Mouse (Mus musculus) megakaryocyte-erythroid progenitor cell, adult 5-6 weeks (primary cell): ENCODE data around the gene Gm17268. TPM values are rescaled to one million over a fixed set of nuclear protein-coding genes. Genes with fewer than 3 reads are reported as not detected.
A peak's percentile ranks its signal among the peaks of the same experiment; 100 is the strongest.

ENCODE experiments used
- ATAC-seq: replicated peaks from 2 replicates; pipeline ENCODE4 v1.8.0; 2016; ENCODE audit warnings: mild to moderate bottlenecking, inconsistent platforms; ENCODE audit not compliant: severe bottlenecking, poor library complexity, low FRiP score, low TSS enrichment
- total RNA-seq, 2 experiments: library from RNA; stranded (forward) in 1 of 2; stranded (reverse) in 1 of 2; fragments of 200-1000, 215-1000 nt in 1 of 2; fragments of >200 nt in 1 of 2; fragmentation: Nextera tagmentation in 1 of 2; gene quantifications; 2 replicates each; pipeline ENCODE4 v1.2.3; 2014 to 2017

Gene Gm17268
- total RNA-seq, 2 experiments from 2014 or later = not detected

DNA sequence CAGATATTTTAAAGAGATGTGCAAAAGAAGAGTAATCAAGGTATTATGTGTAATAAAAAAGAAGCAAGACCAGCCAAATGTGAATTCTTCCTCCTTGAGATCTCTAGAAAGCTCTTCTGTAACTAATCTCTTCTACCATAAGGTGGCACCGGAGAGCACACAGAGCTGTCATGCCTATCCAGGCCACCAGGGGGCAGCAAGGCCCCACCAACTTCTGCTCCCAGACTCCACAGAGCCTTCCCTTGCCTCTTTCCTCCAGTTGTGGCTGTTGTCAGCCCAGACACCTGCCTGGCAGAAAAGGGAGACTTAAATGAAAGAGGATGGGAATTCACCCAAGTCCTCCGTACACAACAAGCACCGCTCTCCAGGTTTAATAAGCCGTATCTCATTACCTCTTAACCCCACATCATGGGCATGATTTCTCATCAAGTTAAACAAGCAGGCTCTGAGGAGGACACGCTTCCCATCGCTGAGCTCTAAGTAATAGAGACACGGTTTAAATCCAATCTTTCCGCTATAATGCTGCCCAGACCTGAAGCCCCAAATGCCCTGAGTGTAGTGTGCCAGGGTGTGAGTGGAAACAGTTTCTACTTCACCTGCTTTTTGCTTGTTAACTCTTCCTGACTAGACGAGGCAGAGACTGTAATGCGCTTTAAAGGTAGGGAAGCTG, 42.1 kb downstream of the Gm17268 start:
- ATAC-seq = peak; percentile 77

DNA sequence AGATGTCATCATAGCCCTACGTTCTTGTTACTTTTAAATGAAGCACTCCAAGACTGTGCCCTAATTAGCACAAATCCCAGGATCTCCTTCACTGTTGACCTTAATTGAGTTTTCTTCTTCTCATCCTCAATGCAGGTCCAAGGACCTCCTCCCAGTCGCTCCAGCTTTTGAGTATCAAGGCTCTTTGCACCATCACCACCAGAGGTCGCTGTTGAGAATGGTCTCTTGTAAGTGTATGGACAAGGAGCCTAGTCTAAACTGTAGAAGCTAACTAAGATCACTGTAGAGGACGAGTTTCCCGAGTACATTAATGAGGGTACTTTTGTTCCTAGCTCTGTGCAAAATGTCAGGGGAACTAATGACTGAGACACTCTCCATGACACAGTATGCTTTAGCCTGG, 55.2 kb downstream of the Gm17268 start:
- ATAC-seq = peak; percentile 84

DNA sequence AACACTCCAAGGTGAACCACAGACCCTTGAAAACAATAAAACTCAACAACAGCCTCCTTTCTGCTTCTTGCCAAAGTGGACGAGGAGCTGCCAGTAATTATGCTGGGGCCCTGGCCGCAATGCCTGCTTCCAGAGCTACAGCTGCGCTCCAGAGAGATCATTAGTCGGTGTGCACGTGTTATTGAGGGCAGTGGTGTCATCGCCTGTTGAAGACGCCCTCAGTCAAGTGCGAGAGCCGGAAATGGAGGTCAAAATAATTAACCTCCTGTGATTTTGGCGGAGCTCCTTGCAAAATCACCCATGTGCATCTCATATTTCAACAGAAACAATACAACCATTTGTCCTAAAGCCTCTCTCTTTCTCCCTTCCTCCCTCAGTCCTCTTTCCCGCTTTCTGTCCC, 56.2 kb downstream of the Gm17268 start:
- ATAC-seq = no peak

Other genes starting within 250 kb of the Gm17268 start
- not detected in 2 replicates for gene 5530401A14Rik, start 177.9 kb downstream of the Gm17268 start, total RNA-seq (2014; fragmentation: Nextera tagmentation)
- gene 5530401A14Rik, start 177.9 kb downstream of the Gm17268 start, total RNA-seq (2017) = not detected in 2 replicates
- gene Asic2, start 70.1 kb downstream of the Gm17268 start, total RNA-seq (2014; fragmentation: Nextera tagmentation) = not detected in 2 replicates
- gene Asic2, start 70.1 kb downstream of the Gm17268 start, total RNA-seq (2017) = not detected in 2 replicates
- gene Ccl2, start 3.0 kb downstream of the Gm17268 start, total RNA-seq (2014; fragmentation: Nextera tagmentation) = not detected in 2 replicates
- gene Ccl2, start 3.0 kb downstream of the Gm17268 start, total RNA-seq (2017) = 0.99 TPM in 1 of 2 replicates, not detected in the other
- gene Ccl7, start 7.2 kb upstream of the Gm17268 start, total RNA-seq (2014; fragmentation: Nextera tagmentation) = not detected in 2 replicates
- gene Ccl7, start 7.2 kb upstream of the Gm17268 start, total RNA-seq (2017) = not detected in 2 replicates
- not detected in 2 replicates for gene Ccl11, start 19.3 kb upstream of the Gm17268 start, total RNA-seq (2014; fragmentation: Nextera tagmentation)
- not detected in 2 replicates for gene Ccl11, start 19.3 kb upstream of the Gm17268 start, total RNA-seq (2017)
- gene Ccl12, start 63.3 kb upstream of the Gm17268 start, total RNA-seq (2014; fragmentation: Nextera tagmentation) = not detected in 2 replicates
- gene Ccl12, start 63.3 kb upstream of the Gm17268 start, total RNA-seq (2017) = not detected in 2 replicates
- gene Ccl8, start 76.6 kb upstream of the Gm17268 start, total RNA-seq (2014; fragmentation: Nextera tagmentation) = not detected in 2 replicates
- not detected in 2 replicates for gene Ccl8, start 76.6 kb upstream of the Gm17268 start, total RNA-seq (2017)